Mouse (Mus musculus) cerebral cortex, adult 2 months (tissue): Measurements from ENCODE around the gene Slc24a2.

Experiments used
- WGBS: fragments of 180-500 bp; shearing (Covaris S2); methylation state at CpG from one replicate; pipeline ENCODE4 v1.1.7; 2018; 5-methylcytosine and 5-hydroxymethylcytosine counted together

Gene Slc24a2

GRCm38 (mm10) chr4:87041412-87041997 lies 188.8 kb downstream of the Slc24a2 start:
- 39% methylated on average over 7 of the region's 7 CpGs for WGBS

- WGBS, result 68% methylated on average over 4 of the region's 4 CpGs
Measured at GRCm38 (mm10) chr4:87037592-87037991, 192.7 kb downstream of the Slc24a2 start.

- WGBS, result 51% methylated on average over 5 of the region's 5 CpGs
Measured at GRCm38 (mm10) chr4:87036507-87036906, 193.8 kb downstream of the Slc24a2 start.

DNA sequence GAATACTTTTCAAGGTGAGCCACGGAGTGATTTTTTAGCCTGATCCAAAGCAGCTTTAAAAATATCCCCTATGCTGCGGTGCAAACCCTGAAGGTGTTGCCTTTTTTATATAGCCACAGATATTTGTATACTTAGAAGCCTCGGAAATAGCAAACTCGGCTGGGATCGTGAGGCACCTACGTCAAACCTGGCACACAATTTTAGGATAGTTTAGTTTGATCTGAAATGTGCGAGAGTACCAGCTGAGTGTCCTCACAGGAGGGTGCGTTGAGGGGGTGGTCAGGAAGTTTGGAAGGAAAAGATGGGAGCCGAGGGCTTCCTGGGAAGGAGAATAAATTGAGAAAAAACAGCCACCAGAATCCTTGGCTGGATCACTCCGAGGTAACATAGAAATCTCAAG lies 194.6 kb downstream of the Slc24a2 start:
- 50% methylated on average over 10 of the region's 10 CpGs for WGBS

DNA sequence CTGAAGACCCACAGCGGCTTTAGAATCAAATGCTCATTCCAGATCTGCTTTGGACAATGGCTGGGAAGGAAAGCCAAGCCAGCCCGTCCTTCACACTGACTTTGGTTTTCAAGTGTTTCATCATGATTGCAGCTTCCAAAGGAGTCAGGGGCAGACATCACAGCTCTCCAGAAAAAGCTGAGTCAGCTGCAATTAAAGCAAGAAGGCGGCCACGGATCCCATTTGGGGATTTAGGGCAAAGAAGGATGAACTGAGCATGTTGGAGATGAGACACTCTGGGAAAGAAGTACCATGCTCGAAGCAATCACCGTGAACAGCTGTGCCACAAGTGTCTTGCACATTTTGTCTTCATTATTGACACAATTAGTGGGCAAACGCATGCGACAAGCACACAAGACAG lies 197.6 kb downstream of the Slc24a2 start:
- WGBS, result 58% methylated on average over 8 of the region's 8 CpGs

GRCm38 (mm10) chr4:87031076-87031475 lies 199.2 kb downstream of the Slc24a2 start:
- 27% methylated on average over 2 of the region's 2 CpGs for WGBS

- 50% methylated on average over 14 of the region's 14 CpGs for WGBS
Measured at GRCm38 (mm10) chr4:87026311-87027151, 203.7 kb downstream of the Slc24a2 start.

- 49% methylated on average over 8 of the region's 8 CpGs for WGBS
Measured at GRCm38 (mm10) chr4:87024556-87024955, 205.7 kb downstream of the Slc24a2 start.

DNA sequence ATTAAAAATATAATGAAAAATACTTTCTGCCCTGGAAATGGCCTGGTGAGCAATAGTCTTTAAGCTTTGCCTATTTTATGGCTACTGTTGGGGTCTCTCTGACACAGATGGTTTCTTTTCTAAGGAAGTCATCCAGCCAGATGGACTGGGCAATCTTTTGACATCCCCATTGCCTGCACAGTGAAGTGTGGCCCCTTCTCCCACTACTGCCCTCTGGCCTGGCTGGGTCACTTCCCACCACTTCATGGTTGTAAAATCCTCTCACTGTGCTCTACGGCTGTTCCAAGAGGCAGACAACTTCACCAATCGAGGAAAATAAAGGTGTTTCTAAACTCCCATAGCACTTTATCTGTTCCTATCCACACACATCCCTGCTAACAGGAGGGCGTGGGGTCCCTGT lies 208.7 kb downstream of the Slc24a2 start:
- 71% methylated on average over 3 of the region's 3 CpGs for WGBS

DNA sequence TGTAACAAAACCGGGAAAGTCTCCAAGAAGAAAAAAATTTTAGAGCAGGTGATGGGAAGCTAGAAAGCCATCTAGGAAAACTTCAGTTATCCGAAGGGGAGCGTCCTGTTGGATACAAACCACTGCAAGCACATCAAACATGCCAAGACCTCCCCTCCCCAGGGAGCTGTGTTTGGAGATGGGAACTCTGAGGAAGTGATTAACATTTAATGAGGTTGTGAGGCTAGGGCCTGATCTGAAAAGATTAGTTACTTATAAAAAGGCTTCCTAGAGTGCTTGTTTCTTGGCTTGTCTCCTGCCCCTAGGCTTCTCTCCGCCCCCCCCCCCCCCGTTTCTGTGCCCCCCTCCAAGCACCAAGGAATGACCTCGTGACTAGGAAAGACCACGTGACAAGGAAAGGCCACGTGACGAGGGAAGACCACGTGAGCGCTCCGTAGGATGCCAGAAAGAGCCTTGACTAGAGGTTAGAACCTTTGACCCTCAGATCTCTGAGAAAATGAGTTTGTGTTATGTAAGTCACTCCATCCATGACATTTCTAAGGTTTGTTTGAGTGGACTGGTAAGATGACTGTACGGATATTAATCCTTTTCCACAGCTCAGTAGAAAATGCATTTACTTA lies 210.7 kb downstream of the Slc24a2 start:
- 50% methylated on average over 13 of the region's 13 CpGs for WGBS

- 51% methylated on average over 9 of the region's 9 CpGs for WGBS
Measured at GRCm38 (mm10) chr4:87018073-87018997, 211.9 kb downstream of the Slc24a2 start.

DNA sequence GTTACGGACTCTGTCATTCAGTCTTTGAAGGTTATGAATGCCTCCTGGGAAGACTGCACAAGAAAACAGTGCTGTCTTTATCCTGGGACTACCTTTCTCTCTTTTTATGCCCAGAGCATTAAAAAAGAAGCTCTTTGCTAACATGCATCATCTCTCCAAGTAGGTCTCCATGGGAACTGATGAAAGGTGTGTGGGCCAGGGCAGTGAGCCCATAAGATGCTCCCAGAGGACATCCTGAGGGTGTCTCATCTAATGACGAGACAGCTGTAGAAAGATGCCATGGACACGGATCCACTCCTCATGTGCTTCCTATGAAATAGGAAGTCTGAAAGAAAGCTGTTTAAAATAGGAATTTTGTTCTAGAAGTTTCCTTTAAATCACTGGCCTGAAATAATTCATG lies 212.8 kb downstream of the Slc24a2 start:
- 45% methylated on average over 3 of the region's 3 CpGs for WGBS

- WGBS, result 74% methylated on average over 4 of the region's 4 CpGs
Measured at GRCm38 (mm10) chr4:87015746-87016145, 214.5 kb downstream of the Slc24a2 start.

GRCm38 (mm10) chr4:87013721-87014620 lies 216.3 kb downstream of the Slc24a2 start:
- 71% methylated on average over 7 of the region's 7 CpGs for WGBS

- WGBS, result 64% methylated on average over 3 of the region's 3 CpGs
Measured at GRCm38 (mm10) chr4:86992470-86992869, 237.8 kb downstream of the Slc24a2 start.

DNA sequence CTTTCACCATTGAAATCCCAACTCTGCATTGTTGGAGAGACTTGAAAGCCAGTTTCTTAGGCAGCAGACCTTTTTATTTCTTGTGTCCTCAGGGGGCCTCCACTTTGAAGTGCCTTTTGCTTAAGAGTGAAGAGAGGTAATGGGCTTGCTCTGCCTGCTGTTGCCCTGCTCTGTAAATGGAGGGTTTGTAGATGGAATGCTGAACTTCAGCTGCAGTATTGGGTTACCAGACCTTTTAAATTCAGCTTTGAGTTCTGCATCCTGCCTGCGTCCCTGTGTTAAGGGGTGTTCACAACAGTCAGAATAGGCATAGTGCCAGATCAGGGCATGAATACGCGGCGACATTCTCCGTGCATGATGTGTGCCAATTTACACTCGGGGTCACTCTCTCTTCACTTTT lies 241.0 kb downstream of the Slc24a2 start:
- WGBS, result 36% methylated on average over 6 of the region's 6 CpGs

DNA sequence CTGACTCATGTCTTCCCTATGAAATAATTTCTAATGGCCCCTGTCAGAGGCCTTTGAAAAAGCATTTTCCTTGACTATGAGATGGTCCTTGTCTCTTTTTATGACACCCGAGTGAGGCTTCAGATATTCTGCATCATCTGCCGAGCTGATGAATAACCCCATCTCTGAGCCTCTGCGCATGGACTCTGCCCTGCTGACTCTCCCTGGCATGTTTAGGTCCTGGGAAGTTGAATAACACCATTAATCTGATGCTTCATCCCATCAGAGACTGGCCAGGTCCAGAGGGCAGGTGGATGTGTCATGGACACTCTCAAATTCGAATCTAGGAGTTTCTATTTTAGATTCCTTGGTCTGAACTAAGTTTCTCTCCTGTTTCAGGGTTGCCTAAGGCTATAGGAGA lies 242.4 kb downstream of the Slc24a2 start:
- 90% methylated on average over 4 of the region's 4 CpGs for WGBS

DNA sequence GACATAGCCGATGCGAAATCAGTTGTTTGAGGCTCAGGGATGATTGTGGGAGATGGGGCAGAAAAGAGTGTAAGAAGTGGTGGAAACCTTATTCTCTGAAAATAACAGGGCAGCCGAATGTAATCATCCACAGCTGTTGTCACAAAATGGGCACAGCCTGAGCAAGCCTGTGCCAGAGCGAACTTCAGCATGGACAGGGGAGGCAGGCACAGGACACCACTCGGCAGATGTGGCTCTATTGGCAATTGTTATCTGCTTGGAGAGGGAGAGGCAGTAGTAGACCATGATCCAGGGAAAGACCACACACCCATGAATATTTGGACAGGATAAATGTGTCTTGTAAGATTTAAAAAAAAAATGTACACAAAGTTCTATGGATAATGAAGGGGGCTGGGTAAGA lies 253.0 kb downstream of the Slc24a2 start:
- 74% methylated on average over 5 of the region's 5 CpGs for WGBS

DNA sequence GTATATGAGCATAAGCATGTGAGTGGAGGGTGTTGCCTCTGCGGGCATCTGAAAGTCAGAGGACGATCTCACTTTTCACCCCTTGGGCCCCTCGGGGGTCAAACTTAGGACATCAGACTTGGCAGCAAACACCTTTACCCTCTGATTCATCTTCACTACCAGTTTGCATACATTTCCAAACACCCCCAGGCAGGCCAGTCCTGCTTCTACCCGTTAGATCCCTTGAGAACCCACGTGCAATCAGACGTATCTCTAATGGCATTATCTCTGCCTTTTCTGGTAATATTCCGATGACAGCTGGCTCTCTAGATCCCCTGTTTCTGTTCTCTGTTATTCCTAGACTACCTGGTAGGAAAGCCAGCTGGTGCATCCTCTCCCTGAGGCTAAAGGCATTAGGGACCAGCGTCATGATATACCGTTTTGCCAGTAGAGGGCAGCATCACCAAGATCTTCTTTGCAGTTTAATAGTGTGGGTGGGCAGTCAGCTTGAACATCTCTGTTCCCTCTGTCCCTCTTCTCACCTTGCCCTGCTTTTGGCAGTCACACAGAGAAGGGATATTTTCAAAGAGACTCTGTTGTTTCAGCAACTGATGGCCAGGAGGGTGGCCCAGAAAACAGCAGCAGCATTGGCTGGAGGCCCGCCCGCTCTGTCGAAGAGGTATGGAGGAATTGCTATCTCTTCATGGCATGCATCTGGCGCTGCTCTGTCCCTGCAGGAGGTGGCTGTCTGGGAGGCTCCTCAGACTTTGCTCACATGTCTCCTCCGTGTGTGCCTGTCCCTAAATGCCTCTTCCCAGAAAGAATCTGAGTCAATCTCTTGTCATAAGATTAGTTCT lies 272.5 kb downstream of the Slc24a2 start:
- 39% methylated on average over 14 of the region's 14 CpGs for WGBS

DNA sequence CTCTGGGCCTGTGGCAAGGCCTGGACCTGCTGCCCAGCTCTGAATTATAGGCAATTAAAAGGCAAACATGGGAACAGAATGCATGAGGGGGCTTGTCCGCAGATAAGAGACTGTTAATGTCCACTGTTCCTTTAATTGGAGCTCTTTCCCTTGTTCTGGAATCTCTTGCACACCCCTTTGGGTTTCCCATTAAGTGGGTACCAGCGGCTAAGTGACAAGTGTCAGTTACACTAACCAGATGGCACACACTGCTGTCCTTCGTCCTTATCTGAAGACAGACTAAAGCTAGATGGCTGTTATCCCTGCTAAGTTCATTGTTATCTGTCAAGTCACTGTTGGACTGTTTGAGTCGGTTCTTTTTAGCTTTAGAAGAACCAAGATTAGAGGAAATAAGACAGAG lies 274.8 kb downstream of the Slc24a2 start:
- 90% methylated on average over 4 of the region's 4 CpGs for WGBS
